Mouse (Mus musculus) MEL (cell line): ENCODE measurements around the gene Cmss1. TPM values are rescaled to one million over a fixed set of nuclear protein-coding genes. Genes with fewer than 3 reads are reported as not detected.

Source experiments
- DNase-seq: peaks from one replicate; pipeline ENCODE4 v3.0.0; 2011; ENCODE audit warnings: low read depth, low spot score
- H3K27ac ChIP-seq: 2 replicates; pipeline ENCODE4 v1.5.1; 2012; ENCODE audit warnings: low read depth, mild to moderate bottlenecking, control low read depth, low read length, moderate library complexity; ENCODE audit not compliant: control insufficient read depth
- H3K27me3 ChIP-seq, 2 experiments: fragments of 150-350 bp in 1 of 2; sonication (generic) in 1 of 2; 2 replicates each; pipeline ENCODE4 v1.6.1; 2012; ENCODE audit warnings: low read length in 2 of 2, mild to moderate bottlenecking in 2 of 2, improper control_type of control experiment in 1 of 2, moderate library complexity in 1 of 2; ENCODE audit not compliant: insufficient read depth in 2 of 2, control insufficient read depth in 1 of 2
- H3K36me3 ChIP-seq, 2 experiments: 2 replicates each; pipeline ENCODE4 v1.6.1; 2012 to 2014; ENCODE audit warnings: low read length in 2 of 2, improper control_type of control experiment in 1 of 2, inconsistent platforms in 1 of 2, mild to moderate bottlenecking in 1 of 2; ENCODE audit not compliant: insufficient read depth in 2 of 2, control insufficient read depth in 1 of 2
- H3K4me1 ChIP-seq, 2 experiments: fragments of 150-350 bp in 1 of 2; sonication (generic) in 1 of 2; 2 replicates each; pipeline ENCODE4 v1.6.1; 2012; ENCODE audit warnings: low read length in 2 of 2, improper control_type of control experiment in 1 of 2, mild to moderate bottlenecking in 1 of 2; ENCODE audit not compliant: insufficient read depth in 2 of 2, control insufficient read depth in 1 of 2
- H3K4me3 ChIP-seq, 2 experiments: fragments of 150-350 bp in 1 of 2; sonication (generic) in 1 of 2; 2 replicates each; pipeline ENCODE4 v1.5.1; 2012; ENCODE audit warnings: low read depth in 2 of 2, low read length in 2 of 2, mild to moderate bottlenecking in 2 of 2, moderate library complexity in 2 of 2, control low read depth in 1 of 2, improper control_type of control experiment in 1 of 2; ENCODE audit not compliant: control insufficient read depth in 1 of 2, insufficient read depth in 1 of 2
- H3K79me2 ChIP-seq: 2 replicates; pipeline ENCODE4 v1.6.1; 2012; ENCODE audit warnings: mild to moderate bottlenecking, low read length, moderate library complexity; ENCODE audit not compliant: control insufficient read depth, poor library complexity, insufficient read depth
- H3K9ac ChIP-seq: 2 replicates; pipeline ENCODE4 v1.6.1; 2012; ENCODE audit warnings: low read depth, mild to moderate bottlenecking, control low read depth, low read length, moderate library complexity; ENCODE audit not compliant: control insufficient read depth, poor library complexity, severe bottlenecking
- H3K9me3 ChIP-seq: fragments of 150-350 bp; sonication (generic); replicated peaks from 2 replicates; pipeline ENCODE4 v1.6.1; 2012; ENCODE audit warnings: mild to moderate bottlenecking, low read length, improper control_type of control experiment, moderate library complexity; ENCODE audit not compliant: insufficient read depth
- E2F4 ChIP-seq: IDR thresholded peaks from 2 replicates; pipeline ENCODE4 v1.6.1; 2011; ENCODE audit warnings: low read depth, low read length, improper control_type of control experiment, borderline replicate concordance
- ELF1 ChIP-seq: IDR thresholded peaks from 2 replicates; pipeline ENCODE4 v1.6.1; 2014; ENCODE audit warnings: low read depth, mild to moderate bottlenecking, inconsistent platforms, low read length, improper control_type of control experiment, moderate library complexity
- EP300 ChIP-seq, 2 experiments: IDR thresholded peaks; 2 replicates each; pipeline ENCODE4 v1.6.1; 2011; ENCODE audit warnings: improper control_type of control experiment in 2 of 2, low read length in 2 of 2, low read depth in 1 of 2, mild to moderate bottlenecking in 1 of 2
- GABPA ChIP-seq: IDR thresholded peaks from 2 replicates; pipeline ENCODE4 v1.6.1; 2012; ENCODE audit warnings: low read depth, mild to moderate bottlenecking, inconsistent platforms, low read length, improper control_type of control experiment, moderate library complexity
- GATA1 ChIP-seq: IDR thresholded peaks from 2 replicates; pipeline ENCODE4 v1.6.1; 2011; ENCODE audit warnings: low read depth, low read length, improper control_type of control experiment
- HCFC1 ChIP-seq: IDR thresholded peaks from 2 replicates; pipeline ENCODE4 v1.6.1; 2012; ENCODE audit warnings: low read depth, mild to moderate bottlenecking, inconsistent platforms, low read length, improper control_type of control experiment, moderate library complexity
- JUND ChIP-seq: IDR thresholded peaks from 2 replicates; pipeline ENCODE4 v1.6.1; 2011; ENCODE audit warnings: low read depth, mild to moderate bottlenecking, improper control_type of control experiment, low read length
- MAX ChIP-seq: IDR thresholded peaks from 2 replicates; pipeline ENCODE4 v1.6.1; 2011; ENCODE audit warnings: low read length, improper control_type of control experiment
- MAZ ChIP-seq: IDR thresholded peaks from 2 replicates; pipeline ENCODE4 v1.6.1; 2012; ENCODE audit warnings: low read depth, mild to moderate bottlenecking, inconsistent platforms, low read length, improper control_type of control experiment
- MEF2A ChIP-seq: IDR thresholded peaks from 2 replicates; pipeline ENCODE4 v1.6.1; 2014; ENCODE audit warnings: low read depth, mild to moderate bottlenecking, inconsistent platforms, low read length, improper control_type of control experiment; ENCODE audit not compliant: poor library complexity, insufficient replicate concordance, severe bottlenecking; ENCODE audit errors: extremely low read depth
- MXI1 ChIP-seq: IDR thresholded peaks from 2 replicates; pipeline ENCODE4 v1.6.1; 2011; ENCODE audit warnings: mild to moderate bottlenecking, low read depth, low read length, improper control_type of control experiment
- MYC ChIP-seq: IDR thresholded peaks from 2 replicates; pipeline ENCODE4 v1.6.1; 2011; ENCODE audit warnings: low read depth, mild to moderate bottlenecking, low read length, improper control_type of control experiment, moderate library complexity
- NRF1 ChIP-seq: IDR thresholded peaks from 2 replicates; pipeline ENCODE4 v1.6.1; 2014; ENCODE audit warnings: low read depth, mild to moderate bottlenecking, inconsistent platforms, low read length, improper control_type of control experiment, moderate library complexity; ENCODE audit not compliant: poor library complexity, insufficient read depth, severe bottlenecking
- POLR2AphosphoS2 ChIP-seq: IDR thresholded peaks from 2 replicates; pipeline ENCODE4 v1.6.1; 2011; ENCODE audit warnings: low read length, improper control_type of control experiment
- POLR2AphosphoS5 ChIP-seq: IDR thresholded peaks from 2 replicates; pipeline ENCODE4 v1.6.1; 2012; ENCODE audit warnings: low read depth, borderline replicate concordance, mild to moderate bottlenecking, inconsistent platforms, low read length, moderate library complexity, mixed read lengths
- RAD21 ChIP-seq: IDR thresholded peaks from 2 replicates; pipeline ENCODE4 v1.6.1; 2011; ENCODE audit warnings: mild to moderate bottlenecking, low read depth, low read length, improper control_type of control experiment
- SIN3A ChIP-seq: IDR thresholded peaks from 2 replicates; pipeline ENCODE4 v1.6.1; 2012; ENCODE audit warnings: low read length, improper control_type of control experiment, inconsistent platforms
- TBP ChIP-seq: IDR thresholded peaks from 2 replicates; pipeline ENCODE4 v1.8.0; 2011; ENCODE audit warnings: low read depth, low read length, improper control_type of control experiment
- TCF12 ChIP-seq: IDR thresholded peaks from 2 replicates; pipeline ENCODE4 v1.6.1; 2014; ENCODE audit warnings: low read depth, mild to moderate bottlenecking, inconsistent platforms, low read length, improper control_type of control experiment, moderate library complexity
- USF2 ChIP-seq, 2 experiments: IDR thresholded peaks; 2 replicates each; pipeline ENCODE4 v1.6.1; 2011 to 2012; ENCODE audit warnings: improper control_type of control experiment in 2 of 2, low read length in 2 of 2, borderline replicate concordance in 1 of 2, inconsistent platforms in 1 of 2, low read depth in 1 of 2, mild to moderate bottlenecking in 1 of 2; ENCODE audit not compliant: insufficient read depth in 1 of 2
- ZKSCAN1 ChIP-seq: IDR thresholded peaks from 2 replicates; pipeline ENCODE4 v1.6.1; 2012; ENCODE audit warnings: low read depth, mild to moderate bottlenecking, inconsistent platforms, low read length, improper control_type of control experiment, moderate library complexity
- polyA plus RNA-seq, 2 experiments: library from polyadenylated mRNA; stranded (reverse) in 1 of 2; unstranded in 1 of 2; fragments of >175 nt in 1 of 2; fragments of >200 nt in 1 of 2; gene quantifications; 2 replicates each; pipeline versions ENCODE4 v1.2.1 to v1.2.4; 2012; ENCODE audit warnings: low replicate concordance in 2 of 2, low read depth in 1 of 2; ENCODE audit not compliant: insufficient read length in 2 of 2, insufficient read depth in 1 of 2, missing spikeins in 1 of 2
- total RNA-seq: library from RNA; depleted of rRNA; stranded (reverse); fragments of 300-350 nt; gene quantifications from 2 replicates; pipeline ENCODE4 v1.2.3, GENCODE M21; 2012

Gene Cmss1
- total and polyA plus RNA-seq, 3 experiments: 80.9 to 94.7 TPM; not detected in 1

- TF ChIP-seq NRF1: no peak
- no peak for TF ChIP-seq RAD21
- TF ChIP-seq HCFC1: no peak; the same call in 1 of the 2 replicates
Observed at GRCm38 (mm10) chr16:57378631-57379330, 227.9 kb downstream of the Cmss1 start (continued).

GRCm38 (mm10) chr16:57375248-57375837, 231.3 kb downstream of the Cmss1 start:
- Histone ChIP-seq H3K27ac (no peak overlapping the region), H3K79me2 (no peaks in the 10 kb centered on the region), H3K9me3 (no peaks in the 10 kb centered on the region), H3K4me1 (peaks cover 8 to 11% of the 10 kb centered on the region in 2 experiments), H3K9ac (no peak overlapping the region), H3K27me3 (no peaks in the 10 kb centered on the region), H3K36me3 (peaks cover 0 to 19% of the 10 kb centered on the region in 2 experiments; a peak in 2 of 4 replicates), H3K4me3 (no peak overlapping the region)
- no peak for DNase-seq
- no peak for TF ChIP-seq ZKSCAN1
- TF ChIP-seq SIN3A: no peak
- no peak for TF ChIP-seq GABPA
- no peak for TF ChIP-seq MYC
- no peak for TF ChIP-seq EP300 (IDR thresholded peaks at IDR 0.05; ENCODE audit: low read depth in 1 of 2, low read length in 2 of 2)
- TF ChIP-seq TBP: no peak
- TF ChIP-seq MXI1: no peak
- TF ChIP-seq POLR2AphosphoS2: no peak
- no peak for TF ChIP-seq GATA1
- TF ChIP-seq ELF1: no peak
- no peak for TF ChIP-seq USF2 (IDR thresholded peaks at IDR 0.05; ENCODE audit: borderline replicate concordance in 1 of 2, insufficient read depth in 1 of 2, low read depth in 1 of 2, low read length in 2 of 2)

GRCm38 (mm10) chr16:57372156-57372555, 234.5 kb downstream of the Cmss1 start:
- Histone ChIP-seq H3K36me3 (no peaks in the 10 kb centered on the region), H3K4me3 (no peak overlapping the region), H3K27me3 (no peaks in the 10 kb centered on the region), H3K9me3 (no peaks in the 10 kb centered on the region), H3K9ac (no peak overlapping the region), H3K79me2 (no peaks in the 10 kb centered on the region), H3K27ac (no peak overlapping the region), H3K4me1 (no peaks in the 10 kb centered on the region)
- TF ChIP-seq TCF12 (no peak), TBP (no peak), NRF1 (no peak), MAZ (no peak), POLR2AphosphoS5 (no peak), E2F4 (no peak), MAX (no peak), JUND (no peak), MEF2A (no peak)
- no peak for DNase-seq
